Mouse (Mus musculus) neural tube, embryonic 11.5 days (tissue): ENCODE measurements around the gene Rftn2. TPM values are rescaled to one million over a fixed set of nuclear protein-coding genes. Genes with fewer than 3 reads are reported as not detected.

ENCODE experiments used
- ATAC-seq: fragments of 200-750 bp; cut with Nextera tagmentation; 2 replicates; pipeline ENCODE4 v1.8.0; 2017; ENCODE audit warnings: moderate number of reproducible peaks, mild to moderate bottlenecking, moderate TSS enrichment, moderate library complexity; ENCODE audit not compliant: insufficient read depth, low FRiP score, low TSS enrichment
- DNase-seq: peaks from one replicate; pipeline ENCODE4 v3.0.0-alpha.2; 2015; ENCODE audit warnings: low spot score
- H3K27ac ChIP-seq: fragments of 300-500 bp; sonication (generic); 2 replicates; pipeline ENCODE4 v1.5.1; 2014; ENCODE audit warnings: low read depth, mild to moderate bottlenecking, low read length
- H3K27me3 ChIP-seq: fragments of 300-500 bp; sonication (generic); 2 replicates; pipeline ENCODE4 v1.6.1; 2014; ENCODE audit warnings: mild to moderate bottlenecking, low read length, mixed read lengths; ENCODE audit not compliant: control insufficient read depth, insufficient read depth
- H3K36me3 ChIP-seq: fragments of 300-500 bp; sonication (generic); 2 replicates; pipeline ENCODE4 v1.6.1; 2014; ENCODE audit warnings: mild to moderate bottlenecking, low read length, moderate library complexity, mixed read lengths; ENCODE audit not compliant: control insufficient read depth, insufficient read depth
- H3K4me1 ChIP-seq: fragments of 300-500 bp; sonication (generic); 2 replicates; pipeline ENCODE4 v1.6.1; 2014; ENCODE audit warnings: low read length, mixed read lengths; ENCODE audit not compliant: control insufficient read depth, insufficient read depth
- H3K4me2 ChIP-seq: fragments of 300-500 bp; sonication (generic); 2 replicates; pipeline ENCODE4 v1.6.1; 2014; ENCODE audit warnings: low read depth, mild to moderate bottlenecking, moderate library complexity
- H3K4me3 ChIP-seq: fragments of 300-500 bp; sonication (generic); 2 replicates; pipeline ENCODE4 v1.5.1; 2014; ENCODE audit warnings: low read depth, low read length
- H3K9ac ChIP-seq: fragments of 300-500 bp; sonication (generic); 2 replicates; pipeline ENCODE4 v1.6.1; 2014; ENCODE audit warnings: mild to moderate bottlenecking, low read length
- H3K9me3 ChIP-seq: fragments of 300-500 bp; sonication (generic); 2 replicates; pipeline ENCODE4 v1.6.1; 2016; ENCODE audit warnings: low read length; ENCODE audit not compliant: control insufficient read depth
- WGBS: fragments of 180-500 bp; shearing (Covaris S2); extraction: QIAGEN DNeasy Blood & Tissue Kit; methylation state at CpG from one replicate; pipeline ENCODE4 v1.1.7; 2014; 5-methylcytosine and 5-hydroxymethylcytosine counted together
- polyA plus RNA-seq: library from polyadenylated mRNA; unstranded; fragments of >200 nt; fragmentation: Nextera tagmentation; extraction: Ambion mirVana; gene quantifications from 2 replicates; pipeline ENCODE4 v1.2.1, GENCODE M21; 2014

The Rftn2 gene
- polyA plus RNA-seq, 1 experiment from 2014 or later: 12.3 TPM

DNA sequence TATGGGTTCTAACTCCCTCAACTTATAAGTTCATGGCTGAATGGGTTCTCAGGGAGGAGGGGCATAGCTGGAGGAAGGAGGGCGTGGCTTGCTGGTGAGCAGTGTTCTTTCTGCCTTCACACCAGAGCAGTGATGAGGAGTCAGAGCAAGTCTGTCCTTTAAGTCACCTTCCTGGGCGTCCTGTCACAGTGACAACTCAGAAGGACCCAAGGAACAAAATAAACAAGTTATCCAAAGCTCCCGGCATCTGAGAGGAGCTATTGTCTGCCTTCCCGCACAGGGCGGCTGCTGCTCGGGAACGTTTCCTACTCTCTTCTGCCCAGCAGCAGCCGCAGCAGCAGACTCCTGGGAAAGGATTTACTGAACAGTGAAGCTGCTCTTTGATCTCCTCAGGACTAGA lies 34.6 kb downstream of the Rftn2 start:
- DNase-seq (no peak), ATAC-seq (no peak)
- H3K9me3 ChIP-seq: no peaks in the 10 kb centered on the region
- no peak overlapping the region for H3K4me2 ChIP-seq
- 31% methylated on average over 8 of the region's 8 CpGs for WGBS
- H3K27me3 ChIP-seq: no peaks in the 10 kb centered on the region
- H3K27ac ChIP-seq: no peak overlapping the region
- H3K4me3 ChIP-seq: no peak overlapping the region
- no peaks in the 10 kb centered on the region; the same call in 1 of the 2 replicates for H3K4me1 ChIP-seq
- no peak overlapping the region for H3K9ac ChIP-seq
- no peaks in the 10 kb centered on the region for H3K36me3 ChIP-seq

DNA sequence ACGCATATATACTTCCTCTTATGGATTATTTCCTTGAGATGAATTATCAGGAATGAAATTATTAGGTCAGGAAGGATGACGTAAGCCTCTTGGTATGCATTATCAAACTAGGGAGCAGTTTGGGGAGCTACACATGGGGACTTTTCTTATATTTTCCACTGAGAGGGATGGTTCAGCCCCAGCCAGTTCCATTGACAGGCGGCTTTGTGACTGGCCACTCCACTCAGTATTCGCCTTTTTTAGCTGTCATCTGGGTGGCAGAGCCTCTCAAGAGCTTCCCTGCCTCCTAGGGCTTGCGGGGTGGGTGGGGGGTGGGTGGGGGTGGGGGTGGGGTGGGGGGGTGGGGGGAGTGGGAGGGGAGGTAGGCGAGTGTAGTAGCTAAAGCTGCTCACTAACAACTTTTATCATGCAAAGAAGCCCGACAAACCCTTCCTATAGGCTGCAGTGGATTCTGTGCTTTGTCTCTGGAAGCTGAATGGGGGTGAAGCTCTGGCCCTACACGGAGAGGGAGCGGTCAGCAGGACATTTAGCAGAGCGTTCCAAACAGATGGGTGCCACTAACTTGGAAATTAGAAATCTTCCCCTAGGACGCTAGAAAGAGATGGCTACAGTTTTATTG lies 39.9 kb downstream of the Rftn2 start:
- H3K36me3 ChIP-seq: no peaks in the 10 kb centered on the region
- H3K9ac ChIP-seq: no peak overlapping the region
- WGBS: 35% methylated on average over 11 of the region's 11 CpGs
- DNase-seq: no peak
- no peaks in the 10 kb centered on the region for H3K4me1 ChIP-seq
- no peak; the same call in 1 of the 2 replicates for ATAC-seq
- H3K27ac ChIP-seq: no peak overlapping the region
- no peak overlapping the region for H3K4me3 ChIP-seq
- H3K4me2 ChIP-seq: no peak overlapping the region
- H3K9me3 ChIP-seq: no peaks in the 10 kb centered on the region
- H3K27me3 ChIP-seq: no peaks in the 10 kb centered on the region

DNA sequence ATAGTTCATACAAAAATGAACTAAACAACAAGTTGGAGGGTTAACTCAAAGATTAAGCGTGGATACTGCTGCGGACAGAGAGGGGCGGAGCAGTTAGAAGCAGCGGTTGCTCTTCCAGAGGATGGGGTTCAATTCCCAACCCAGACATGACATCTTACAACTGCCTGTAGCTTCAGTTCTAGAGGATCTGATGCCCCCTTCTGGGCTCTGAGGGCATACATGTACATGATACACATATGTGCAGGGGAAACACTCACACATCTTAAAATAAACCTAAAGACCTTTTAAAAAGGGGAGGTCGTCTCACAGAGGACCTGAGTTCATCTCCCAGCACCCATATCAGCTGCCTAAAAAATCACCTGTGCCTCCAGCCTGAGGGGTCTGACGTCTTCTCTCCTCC lies 40.9 kb downstream of the Rftn2 start:
- Histone ChIP-seq H3K9me3 (no peaks in the 10 kb centered on the region), H3K9ac (no peak overlapping the region), H3K4me2 (no peak overlapping the region), H3K4me3 (no peak overlapping the region), H3K27me3 (no peaks in the 10 kb centered on the region), H3K4me1 (no peaks in the 10 kb centered on the region), H3K27ac (no peak overlapping the region), H3K36me3 (no peaks in the 10 kb centered on the region)
- DNase-seq (no peak), ATAC-seq (no peak)
- WGBS: 92% methylated on average over 6 of the region's 6 CpGs

DNA sequence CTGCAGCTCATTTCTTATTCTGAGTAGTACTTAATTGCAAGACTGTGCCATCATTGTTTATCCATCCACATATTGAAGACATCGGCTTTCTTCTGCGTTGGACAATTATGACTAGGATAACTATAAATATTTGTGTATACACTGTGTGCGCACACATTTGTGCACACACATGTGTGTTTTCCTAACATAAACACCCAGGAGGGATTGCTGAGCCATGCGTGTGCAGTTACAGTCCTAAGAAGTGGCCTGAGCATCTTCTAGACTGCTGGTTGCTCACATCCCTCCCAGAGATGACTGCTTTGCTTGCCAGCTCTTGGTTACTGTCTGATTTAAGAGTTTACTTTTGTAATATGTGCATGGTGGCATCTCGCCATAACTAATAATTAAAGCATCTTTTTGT lies 44.2 kb downstream of the Rftn2 start:
- ATAC-seq (no peak), DNase-seq (no peak)
- peaks cover 2% of the 10 kb centered on the region; the same call in 1 of the 2 replicates for H3K9me3 ChIP-seq
- WGBS: 89% methylated on average over 5 of the region's 5 CpGs
- H3K4me2 ChIP-seq: no peak overlapping the region
- no peaks in the 10 kb centered on the region for H3K27me3 ChIP-seq
- no peak overlapping the region for H3K4me3 ChIP-seq
- H3K27ac ChIP-seq: no peak overlapping the region
- H3K9ac ChIP-seq: no peak overlapping the region
- no peaks in the 10 kb centered on the region for H3K36me3 ChIP-seq
- H3K4me1 ChIP-seq: no peaks in the 10 kb centered on the region

DNA sequence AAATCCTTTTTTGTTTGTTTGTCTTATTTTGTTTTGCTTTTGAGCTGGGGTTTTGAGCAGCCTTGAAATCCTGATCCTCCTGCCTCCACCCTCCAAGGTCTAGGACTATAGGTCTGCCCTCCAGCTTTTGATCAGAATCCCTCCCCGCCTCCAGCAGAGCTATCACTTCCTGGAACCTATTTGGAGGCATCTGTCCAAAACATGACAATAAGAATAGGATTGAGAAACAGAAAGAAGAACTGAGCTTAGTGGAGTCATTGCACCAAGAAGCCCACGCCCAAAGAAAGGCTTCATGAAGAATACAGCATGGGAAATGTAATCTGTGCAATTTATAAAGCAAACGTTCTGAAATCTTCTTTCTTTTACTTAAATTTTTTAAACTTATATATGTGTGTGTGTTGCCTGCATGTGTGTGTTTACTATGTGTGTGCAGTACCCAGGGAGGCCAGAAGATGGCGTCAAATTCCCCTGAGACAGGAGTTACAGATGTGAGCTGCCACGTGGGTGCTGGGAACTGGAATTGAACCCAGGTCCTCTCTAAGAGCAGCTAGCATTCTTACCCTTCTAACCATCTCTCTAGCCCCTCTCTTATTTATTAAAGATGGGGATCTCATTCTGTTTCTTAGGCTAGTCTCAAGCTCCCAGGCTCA lies 46.5 kb downstream of the Rftn2 start:
- no peaks in the 10 kb centered on the region for H3K36me3 ChIP-seq
- H3K4me3 ChIP-seq: no peak overlapping the region
- H3K9me3 ChIP-seq: peaks cover 2% of the 10 kb centered on the region; the same call in 1 of the 2 replicates
- H3K9ac ChIP-seq: no peak overlapping the region
- H3K27me3 ChIP-seq: no peaks in the 10 kb centered on the region
- whole genome bisulfite sequencing: 85% methylated on average over 5 of the region's 5 CpGs
- H3K27ac ChIP-seq: no peak overlapping the region
- DNase-seq (no peak), ATAC-seq (no peak)
- H3K4me2 ChIP-seq: no peak overlapping the region
- H3K4me1 ChIP-seq: no peaks in the 10 kb centered on the region

DNA sequence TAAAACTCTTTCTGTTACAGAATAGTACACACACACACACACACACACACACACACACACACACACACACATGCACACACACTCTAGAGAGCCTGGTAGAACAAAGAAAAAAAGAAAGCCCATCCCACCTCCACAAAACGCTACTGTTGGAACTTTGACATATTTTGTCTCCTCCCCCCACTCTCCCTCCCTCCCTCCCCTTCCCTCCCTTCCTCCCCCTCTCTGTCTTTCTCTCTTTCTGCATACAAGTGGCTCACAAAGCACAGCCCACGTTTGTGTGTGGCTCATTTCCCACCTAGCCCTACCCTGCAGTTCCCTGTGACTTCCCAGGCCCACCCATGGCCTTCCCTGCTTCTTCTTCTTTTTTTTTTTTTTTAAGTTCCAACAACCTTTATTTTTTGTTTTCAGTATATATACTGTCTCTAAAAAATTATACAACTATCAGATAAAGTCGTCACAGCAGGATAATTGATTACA lies 52.0 kb downstream of the Rftn2 start:
- Histone ChIP-seq H3K4me1 (no peaks in the 10 kb centered on the region), H3K36me3 (no peaks in the 10 kb centered on the region), H3K4me2 (no peak overlapping the region), H3K9ac (no peak overlapping the region), H3K27ac (no peak overlapping the region), H3K27me3 (no peaks in the 10 kb centered on the region), H3K9me3 (no peaks in the 10 kb centered on the region), H3K4me3 (no peak overlapping the region)
- ATAC-seq (no peak), DNase-seq (no peak)
- 46% methylated on average over 3 of the region's 3 CpGs for WGBS

DNA sequence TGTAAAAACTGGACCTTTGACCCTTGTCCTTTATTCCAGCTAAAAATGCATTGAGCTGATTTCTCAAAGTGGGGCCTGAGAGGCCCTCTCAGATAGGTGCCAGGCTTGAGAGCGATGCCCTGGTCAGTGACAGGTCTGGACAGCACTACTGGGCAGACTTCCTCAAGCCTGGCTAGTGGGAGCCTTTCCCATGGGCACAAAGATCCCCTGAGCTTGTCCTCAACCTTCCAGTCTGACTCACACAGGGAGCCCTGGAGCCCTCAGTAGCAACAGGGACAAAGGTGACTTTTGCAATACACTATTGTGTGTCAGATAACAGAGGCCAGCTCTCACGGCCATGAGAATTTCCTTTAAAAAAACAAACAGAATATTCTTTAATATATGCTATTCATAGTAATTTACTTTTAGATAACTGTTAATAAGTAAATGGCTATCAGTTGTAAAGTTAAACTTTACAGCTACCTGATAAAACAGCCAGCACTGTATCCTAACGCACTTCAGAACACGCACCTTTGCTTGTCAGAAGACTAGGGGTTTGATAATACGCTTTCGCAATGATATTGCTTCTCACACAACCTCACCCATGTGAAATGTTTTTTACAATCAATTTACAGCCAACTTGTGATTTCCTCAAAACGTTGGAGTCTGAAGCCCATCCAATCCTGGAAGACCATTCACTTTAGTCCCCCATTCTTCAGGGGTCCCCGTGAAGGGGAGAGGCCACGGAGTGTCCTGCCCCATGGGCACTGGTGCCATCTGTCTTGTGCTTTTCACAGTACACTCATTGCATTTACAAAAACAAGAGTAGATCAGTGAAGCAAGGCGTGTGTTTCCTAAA lies 52.6 kb downstream of the Rftn2 start:
- ATAC-seq: no peak
- DNase-seq: no peak

DNA sequence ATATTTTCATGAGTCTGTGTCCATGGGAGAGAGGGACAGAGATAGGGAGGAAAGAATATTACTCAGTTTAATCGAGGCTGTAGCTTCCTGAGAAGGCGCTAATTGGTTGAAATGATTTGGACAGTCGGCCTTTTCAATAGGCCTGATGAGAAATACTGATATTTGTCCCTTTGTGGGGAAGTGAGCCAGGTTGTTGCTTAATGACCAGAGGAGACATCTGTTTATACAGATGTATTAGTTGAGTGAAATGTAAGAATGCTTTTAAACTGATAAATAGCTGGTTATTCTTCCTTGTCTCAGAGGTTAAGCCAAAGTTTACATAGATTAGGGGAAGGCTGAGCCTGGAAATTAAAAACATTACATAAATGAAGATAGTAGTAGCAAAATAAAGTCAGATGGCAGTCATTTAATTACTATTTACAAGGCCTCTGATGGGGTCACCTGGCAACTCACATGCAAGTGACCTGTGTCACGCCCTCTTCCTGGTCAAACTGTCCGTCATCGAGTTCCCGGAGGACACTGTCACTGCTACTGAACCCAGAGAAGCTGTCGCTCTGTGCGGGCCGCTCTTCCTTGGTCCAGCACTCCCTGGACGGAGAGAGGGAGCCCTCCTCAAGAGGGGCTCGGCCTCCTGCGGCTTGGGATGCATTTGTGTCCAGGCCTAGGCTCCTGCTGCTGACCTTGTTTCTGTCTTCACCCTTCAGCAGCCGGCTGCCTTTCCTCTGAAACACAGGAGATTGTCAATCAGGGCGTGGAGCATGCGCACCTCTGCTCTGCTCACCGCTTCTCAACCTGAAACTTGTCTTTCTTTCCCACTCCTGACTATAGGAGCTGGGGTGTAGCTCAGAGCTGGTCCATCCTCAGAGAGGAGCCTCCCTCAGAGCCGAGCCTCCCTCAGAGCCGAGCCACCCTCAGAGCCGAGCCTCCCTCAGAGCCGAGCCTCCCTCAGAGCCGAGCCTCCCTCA lies 54.9 kb downstream of the Rftn2 start:
- H3K4me2 ChIP-seq: no peak overlapping the region

More for the DNA sequence above, 52.6 kb downstream of the Rftn2 start:
- H3K9ac ChIP-seq: no peak overlapping the region
- WGBS: 85% methylated on average over 10 of the region's 10 CpGs
- H3K27ac ChIP-seq: no peak overlapping the region
- H3K4me3 ChIP-seq: no peak overlapping the region
- H3K4me1 ChIP-seq: no peaks in the 10 kb centered on the region
- no peaks in the 10 kb centered on the region for H3K36me3 ChIP-seq
- H3K27me3 ChIP-seq: no peaks in the 10 kb centered on the region
- no peak overlapping the region for H3K4me2 ChIP-seq
- no peaks in the 10 kb centered on the region for H3K9me3 ChIP-seq

More for the DNA sequence above, 54.9 kb downstream of the Rftn2 start:
- no peak overlapping the region for H3K4me3 ChIP-seq
- H3K27me3 ChIP-seq: no peaks in the 10 kb centered on the region
- no peak overlapping the region for H3K9ac ChIP-seq
- no peaks in the 10 kb centered on the region for H3K4me1 ChIP-seq
- DNase-seq (no peak), ATAC-seq (no peak)
- H3K27ac ChIP-seq: no peak overlapping the region
- WGBS: 68% methylated on average over 22 of the region's 22 CpGs
- no peaks in the 10 kb centered on the region; the same call in 1 of the 2 replicates for H3K36me3 ChIP-seq
- H3K9me3 ChIP-seq: no peaks in the 10 kb centered on the region
